Mouse (Mus musculus): ENCODE results near the gene Hipk1. TPM values are rescaled to one million over a fixed set of nuclear protein-coding genes. Genes with fewer than 3 reads are reported as not detected.
A peak's percentile ranks its signal among the peaks of the same experiment; 100 is the strongest.

The Hipk1 gene
- polyA plus RNA-seq, 1 experiment from 2014 or later: 12.2 TPM

- H3K9me3 ChIP-seq (replicated peaks; ENCODE audit: control insufficient read depth, low read length): no peaks in the 10 kb centered on the region
- 86% methylated on average over 11 of the region's 11 CpGs for WGBS (ENCODE audit: insufficient replicate concordance)
- no peak overlapping the region for H3K27ac ChIP-seq (ENCODE audit: low read depth, low read length)
- no peak overlapping the region for H3K9ac ChIP-seq (ENCODE audit: low read depth, low read length)
- H3K4me2 ChIP-seq: no peak overlapping the region
- H3K36me3 ChIP-seq (ENCODE audit: control insufficient read depth, insufficient read depth, low read length): no peaks in the 10 kb centered on the region
- ATAC-seq (replicated peaks; ENCODE audit: insufficient number of reproducible peaks, low FRiP score, low TSS enrichment): no peak
- no peak overlapping the region for H3K4me3 ChIP-seq (ENCODE audit: low read depth, low read length)
- H3K4me1 ChIP-seq (ENCODE audit: control insufficient read depth, insufficient read depth, low read length): peaks cover 9% of the 10 kb centered on the region; the same call in 1 of the 2 replicates
- H3K27me3 ChIP-seq (ENCODE audit: control insufficient read depth, insufficient read depth, low read length): no peaks in the 10 kb centered on the region
Measured at GRCm38 (mm10) chr3:103777940-103778339, 13.4 kb downstream of the Hipk1 start.

DNA sequence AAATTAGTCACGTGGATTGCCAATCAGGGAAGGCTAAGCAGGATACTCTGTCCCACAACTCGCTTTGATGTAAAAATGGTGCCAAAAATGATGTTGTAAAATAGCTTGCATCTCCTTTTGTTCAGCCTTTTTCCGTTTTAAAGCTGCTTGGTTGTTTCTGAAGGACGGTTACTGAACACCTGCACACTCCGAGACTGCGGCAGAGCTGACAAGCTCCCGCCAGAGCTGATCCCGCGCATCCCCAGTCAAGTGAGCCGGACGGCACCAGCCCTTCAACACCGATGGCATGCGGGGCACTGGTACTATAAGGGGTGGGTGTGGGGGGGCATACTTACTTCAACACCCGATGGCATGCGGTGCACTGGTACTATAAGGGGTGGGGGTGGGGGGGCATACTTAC, 17.4 kb downstream of the Hipk1 start:
- Histone ChIP-seq H3K27me3 (ENCODE audit: control insufficient read depth, insufficient read depth, low read length) (no peaks in the 10 kb centered on the region), H3K9me3 (replicated peaks; ENCODE audit: control insufficient read depth, low read length) (no peaks in the 10 kb centered on the region), H3K4me3 (ENCODE audit: low read depth, low read length) (no peak overlapping the region), H3K4me1 (ENCODE audit: control insufficient read depth, insufficient read depth, low read length) (peaks cover 10% of the 10 kb centered on the region), H3K36me3 (ENCODE audit: control insufficient read depth, insufficient read depth, low read length) (no peaks in the 10 kb centered on the region), H3K9ac (ENCODE audit: low read depth, low read length) (no peak overlapping the region), H3K27ac (ENCODE audit: low read depth, low read length) (no peak overlapping the region), H3K4me2 (no peak overlapping the region)
- ATAC-seq (replicated peaks; ENCODE audit: insufficient number of reproducible peaks, low FRiP score, low TSS enrichment): no peak
- WGBS (ENCODE audit: insufficient replicate concordance): 91% methylated on average over 15 of the region's 15 CpGs

GRCm38 (mm10) chr3:103773508-103773907, 17.9 kb downstream of the Hipk1 start:
- Histone ChIP-seq H3K27me3 (ENCODE audit: control insufficient read depth, insufficient read depth, low read length) (no peaks in the 10 kb centered on the region), H3K4me2 (no peak overlapping the region), H3K4me1 (ENCODE audit: control insufficient read depth, insufficient read depth, low read length) (peaks cover 10% of the 10 kb centered on the region), H3K4me3 (ENCODE audit: low read depth, low read length) (no peak overlapping the region), H3K9ac (ENCODE audit: low read depth, low read length) (no peak overlapping the region), H3K36me3 (ENCODE audit: control insufficient read depth, insufficient read depth, low read length) (no peaks in the 10 kb centered on the region), H3K27ac (ENCODE audit: low read depth, low read length) (peak overlapping the region; percentile 31; the same call in 1 of the 2 replicates), H3K9me3 (replicated peaks; ENCODE audit: control insufficient read depth, low read length) (no peaks in the 10 kb centered on the region)
- WGBS (ENCODE audit: insufficient replicate concordance): 85% methylated on average over 3 of the region's 3 CpGs
- no peak for ATAC-seq (replicated peaks; ENCODE audit: insufficient number of reproducible peaks, low FRiP score, low TSS enrichment)

DNA sequence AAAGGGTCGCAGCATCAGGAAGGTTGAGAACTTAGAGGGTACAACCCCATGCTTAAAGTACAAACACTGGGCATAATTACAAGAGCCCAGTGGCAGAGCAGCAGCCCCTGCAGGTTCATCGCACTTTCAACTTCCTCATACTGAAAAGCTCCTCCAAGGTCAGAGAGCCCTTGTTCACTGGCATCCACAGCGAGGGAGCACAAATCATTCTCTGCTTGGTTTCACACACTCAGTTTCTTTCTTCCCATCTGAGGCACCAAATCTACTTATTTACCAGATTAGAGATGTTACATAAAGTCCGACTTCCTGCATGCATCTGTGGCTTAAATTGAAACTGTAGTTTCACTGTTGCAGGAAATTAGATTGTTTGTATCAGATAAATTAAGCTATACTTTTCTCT, 18.5 kb downstream of the Hipk1 start:
- no peak overlapping the region for H3K4me3 ChIP-seq (ENCODE audit: low read depth, low read length)
- 0 out of 2 replicates have a peak overlapping the region, but pooled peaks have one; percentile 31 for H3K27ac ChIP-seq (ENCODE audit: low read depth, low read length)
- H3K4me1 ChIP-seq (ENCODE audit: control insufficient read depth, insufficient read depth, low read length): peaks cover 10% of the 10 kb centered on the region
- 76% methylated on average over 4 of the region's 4 CpGs for WGBS (ENCODE audit: insufficient replicate concordance)
- no peaks in the 10 kb centered on the region for H3K36me3 ChIP-seq (ENCODE audit: control insufficient read depth, insufficient read depth, low read length)
- H3K27me3 ChIP-seq (ENCODE audit: control insufficient read depth, insufficient read depth, low read length): no peaks in the 10 kb centered on the region
- no peak for ATAC-seq (replicated peaks; ENCODE audit: insufficient number of reproducible peaks, low FRiP score, low TSS enrichment)
- no peaks in the 10 kb centered on the region for H3K9me3 ChIP-seq (replicated peaks; ENCODE audit: control insufficient read depth, low read length)
- H3K4me2 ChIP-seq: no peak overlapping the region
- no peak overlapping the region for H3K9ac ChIP-seq (ENCODE audit: low read depth, low read length)

DNA sequence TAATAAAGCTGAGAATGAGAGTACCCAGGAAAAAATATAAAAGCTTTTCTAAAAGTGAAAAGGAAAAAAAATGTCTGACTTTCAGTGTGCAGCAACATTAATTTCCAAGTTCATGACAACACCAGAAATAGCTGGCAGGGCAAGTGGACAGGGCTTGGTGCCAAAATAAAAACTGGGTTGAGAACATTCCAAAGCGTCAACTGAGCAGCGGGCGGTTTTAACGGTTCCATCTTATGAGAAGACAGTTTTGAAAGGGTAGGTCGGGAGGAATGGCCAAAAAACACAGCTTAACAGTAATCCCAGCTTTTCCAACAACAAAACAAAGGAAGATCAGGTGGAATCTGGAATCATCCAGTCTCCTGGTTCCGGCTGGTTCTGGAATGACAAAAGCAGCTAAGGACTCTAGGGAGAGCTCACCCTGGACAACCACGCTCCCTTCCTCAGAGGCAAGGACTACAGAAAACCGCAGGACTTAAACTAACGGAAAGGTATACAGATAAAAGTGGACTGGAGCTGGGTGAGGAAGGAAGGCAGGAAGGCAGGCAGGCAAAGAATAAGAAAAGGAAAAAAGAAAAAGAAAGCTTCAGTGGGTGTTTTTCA, 19.7 kb downstream of the Hipk1 start:
- WGBS (ENCODE audit: insufficient replicate concordance): 61% methylated on average over 9 of the region's 9 CpGs
- H3K36me3 ChIP-seq (ENCODE audit: control insufficient read depth, insufficient read depth, low read length): no peaks in the 10 kb centered on the region
- H3K27me3 ChIP-seq (ENCODE audit: control insufficient read depth, insufficient read depth, low read length): no peaks in the 10 kb centered on the region
- no peak for ATAC-seq (replicated peaks; ENCODE audit: insufficient number of reproducible peaks, low FRiP score, low TSS enrichment)
- no peaks in the 10 kb centered on the region for H3K9me3 ChIP-seq (replicated peaks; ENCODE audit: control insufficient read depth, low read length)
- peaks cover 10% of the 10 kb centered on the region for H3K4me1 ChIP-seq (ENCODE audit: control insufficient read depth, insufficient read depth, low read length)
- H3K27ac ChIP-seq (ENCODE audit: low read depth, low read length): peak overlapping the region; percentile 51; the same call in 1 of the 2 replicates
- H3K9ac ChIP-seq (ENCODE audit: low read depth, low read length): no peak overlapping the region
- H3K4me2 ChIP-seq: no peak overlapping the region
- no peak overlapping the region for H3K4me3 ChIP-seq (ENCODE audit: low read depth, low read length)

DNA sequence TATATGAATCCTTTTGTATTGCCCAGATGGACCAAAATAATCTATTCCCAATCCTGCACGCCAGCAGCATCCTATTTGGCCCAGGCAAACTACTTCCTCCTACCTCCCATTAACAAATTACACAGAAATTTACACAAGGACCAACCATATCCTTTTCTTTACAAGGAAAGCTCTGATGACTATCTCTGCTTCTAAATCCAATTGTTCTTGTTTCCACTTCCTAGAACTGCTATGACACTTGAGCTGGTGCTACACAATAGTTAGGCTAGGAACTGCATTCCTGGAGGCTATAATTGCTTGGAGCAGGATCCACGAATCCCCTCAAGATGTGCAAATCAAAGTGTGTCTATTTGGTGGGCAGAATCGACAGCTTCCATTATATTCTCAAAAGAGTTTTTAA, 24.6 kb downstream of the Hipk1 start:
- Histone ChIP-seq H3K4me3 (ENCODE audit: low read depth, low read length) (no peak overlapping the region), H3K9me3 (replicated peaks; ENCODE audit: control insufficient read depth, low read length) (no peaks in the 10 kb centered on the region), H3K4me2 (no peak overlapping the region), H3K27me3 (ENCODE audit: control insufficient read depth, insufficient read depth, low read length) (no peaks in the 10 kb centered on the region), H3K9ac (ENCODE audit: low read depth, low read length) (no peak overlapping the region), H3K27ac (ENCODE audit: low read depth, low read length) (no peak overlapping the region), H3K4me1 (ENCODE audit: control insufficient read depth, insufficient read depth, low read length) (peaks cover 2% of the 10 kb centered on the region; the same call in 1 of the 2 replicates), H3K36me3 (ENCODE audit: control insufficient read depth, insufficient read depth, low read length) (peaks cover 8% of the 10 kb centered on the region; the same call in 1 of the 2 replicates)
- WGBS (ENCODE audit: insufficient replicate concordance): 78% methylated on average over 3 of the region's 3 CpGs
- no peak for ATAC-seq (replicated peaks; ENCODE audit: insufficient number of reproducible peaks, low FRiP score, low TSS enrichment)

- H3K27me3 ChIP-seq (ENCODE audit: control insufficient read depth, insufficient read depth, low read length): no peaks in the 10 kb centered on the region
- no peak overlapping the region for H3K4me3 ChIP-seq (ENCODE audit: low read depth, low read length)
- H3K4me1 ChIP-seq (ENCODE audit: control insufficient read depth, insufficient read depth, low read length): peaks cover 4% of the 10 kb centered on the region; the same call in 1 of the 2 replicates
- H3K4me2 ChIP-seq: no peak overlapping the region
- H3K9ac ChIP-seq (ENCODE audit: low read depth, low read length): no peak overlapping the region
- no peaks in the 10 kb centered on the region for H3K9me3 ChIP-seq (replicated peaks; ENCODE audit: control insufficient read depth, low read length)
- ATAC-seq (replicated peaks; ENCODE audit: insufficient number of reproducible peaks, low FRiP score, low TSS enrichment): no peak
- no peak overlapping the region for H3K27ac ChIP-seq (ENCODE audit: low read depth, low read length)
- 81% methylated on average over 5 of the region's 5 CpGs for WGBS (ENCODE audit: insufficient replicate concordance)
- H3K36me3 ChIP-seq (ENCODE audit: control insufficient read depth, insufficient read depth, low read length): peaks cover 18% of the 10 kb centered on the region
Measured at GRCm38 (mm10) chr3:103759261-103759970, 31.9 kb downstream of the Hipk1 start.

DNA sequence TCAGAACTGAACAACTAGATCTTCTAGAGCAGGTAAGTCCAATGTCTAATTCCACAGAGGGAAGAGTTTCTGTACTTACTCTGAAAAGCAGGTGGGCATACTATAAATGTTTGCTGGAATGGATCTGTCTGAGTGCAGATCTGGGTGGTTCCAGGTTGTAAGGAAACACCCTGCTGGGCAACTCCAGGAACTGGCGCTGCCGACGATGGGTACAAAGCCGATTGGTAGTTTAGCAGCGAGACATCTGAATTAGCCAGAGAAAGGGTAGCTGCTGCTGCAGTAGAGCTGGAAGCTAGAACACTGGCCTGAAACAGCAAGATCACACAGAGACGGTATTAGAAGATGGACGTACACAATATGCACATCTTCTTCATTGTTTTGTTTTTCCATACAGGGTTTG, 32.9 kb downstream of the Hipk1 start:
- H3K4me2 ChIP-seq: no peak overlapping the region
- H3K27ac ChIP-seq (ENCODE audit: low read depth, low read length): no peak overlapping the region
- 83% methylated on average over 7 of the region's 7 CpGs for WGBS (ENCODE audit: insufficient replicate concordance)
- H3K36me3 ChIP-seq (ENCODE audit: control insufficient read depth, insufficient read depth, low read length): peaks cover 18% of the 10 kb centered on the region
- H3K27me3 ChIP-seq (ENCODE audit: control insufficient read depth, insufficient read depth, low read length): no peaks in the 10 kb centered on the region
- no peak overlapping the region for H3K9ac ChIP-seq (ENCODE audit: low read depth, low read length)
- no peaks in the 10 kb centered on the region for H3K9me3 ChIP-seq (replicated peaks; ENCODE audit: control insufficient read depth, low read length)
- ATAC-seq (replicated peaks; ENCODE audit: insufficient number of reproducible peaks, low FRiP score, low TSS enrichment): no peak
- H3K4me1 ChIP-seq (ENCODE audit: control insufficient read depth, insufficient read depth, low read length): peaks cover 4% of the 10 kb centered on the region; the same call in 1 of the 2 replicates
- H3K4me3 ChIP-seq (ENCODE audit: low read depth, low read length): no peak overlapping the region
